Comparison of ENCODE assay signal across 9 mouse cellular contexts in the genomic region with DNA sequence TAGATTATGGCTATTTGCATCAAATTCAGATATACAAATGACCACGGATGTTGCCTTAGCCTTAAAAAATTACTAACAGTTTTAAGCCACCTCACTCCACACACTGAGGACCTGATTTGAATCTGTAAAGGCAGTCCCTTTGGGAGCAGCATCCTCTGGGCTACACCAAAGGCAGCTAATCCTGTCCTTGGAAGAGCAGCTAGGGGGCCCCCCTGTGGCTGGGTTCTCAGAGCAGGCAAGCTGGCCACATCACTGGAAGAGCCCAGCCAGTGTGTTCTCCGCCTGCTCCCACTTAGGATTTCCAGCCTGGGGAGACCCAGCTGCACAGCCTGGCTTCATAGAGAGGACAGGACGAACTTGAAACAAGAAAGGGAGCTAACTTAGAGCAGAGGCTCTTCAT. TPM values are rescaled to one million over a fixed set of nuclear protein-coding genes. Genes with fewer than 3 reads are reported as not detected.
DNase-seq lines count a peak whose midpoint lies in the region; ATAC-seq and TF ChIP-seq lines count a peak whose summit lies in the region.
"Had no signal": no experiment of that assay in that cellular context is flagged by ENCODE, and none has a peak within 500 bp of the region (broad histone marks: within the 10 kb centered on the region; RNA-seq: fewer than 3 reads in every experiment).

No protein-coding gene starts in this region.

- no peak for ATAC-seq in forebrain, embryonic 14.5 days
- no peak for ATAC-seq in forebrain, embryonic 12.5 days (ENCODE audit: low FRiP score)
- ATAC-seq in neural tube, embryonic 11.5 days (ENCODE audit: insufficient read depth, low FRiP score, low TSS enrichment) = no peak
- ATAC-seq in embryonic facial prominence, embryonic 11.5 days (replicated peaks; ENCODE audit: insufficient number of reproducible peaks, low FRiP score, low TSS enrichment, low read depth) = no peak
- ATAC-seq in liver, embryonic 14.5 days (ENCODE audit: insufficient read depth) = no peak

- peaks cover 87% of the 10 kb centered on the region for H3K36me3 ChIP-seq in forebrain, embryonic 14.5 days (ENCODE audit: control insufficient read depth, insufficient read depth, low read length)
- H3K36me3 ChIP-seq in forebrain, embryonic 12.5 days (replicated peaks) = peaks cover 88% of the 10 kb centered on the region
- H3K36me3 ChIP-seq in neural tube, embryonic 11.5 days (ENCODE audit: control insufficient read depth, insufficient read depth, low read length) = peaks cover 19% of the 10 kb centered on the region
- peaks cover 2% of the 10 kb centered on the region; the same call in 1 of the 2 replicates for H3K36me3 ChIP-seq in embryonic facial prominence, embryonic 11.5 days (replicated peaks; ENCODE audit: control insufficient read depth, insufficient read depth, low read depth, low read length)
- H3K36me3 ChIP-seq in liver, embryonic 14.5 days (replicated peaks; ENCODE audit: control insufficient read depth, insufficient read depth, low read depth) = peaks cover 33% of the 10 kb centered on the region

- no peaks in the 10 kb centered on the region for H3K9me3 ChIP-seq in forebrain, embryonic 14.5 days (replicated peaks; ENCODE audit: control insufficient read depth, low read length)
- H3K9me3 ChIP-seq in forebrain, embryonic 12.5 days = no peaks in the 10 kb centered on the region
- no peaks in the 10 kb centered on the region for H3K9me3 ChIP-seq in neural tube, embryonic 11.5 days (ENCODE audit: control insufficient read depth, low read length)
- no peaks in the 10 kb centered on the region for H3K9me3 ChIP-seq in embryonic facial prominence, embryonic 11.5 days (replicated peaks; ENCODE audit: control insufficient read depth, low read length)
- no peaks in the 10 kb centered on the region for H3K9me3 ChIP-seq in liver, embryonic 14.5 days (ENCODE audit: control insufficient read depth, low read length)

- H3K27me3 ChIP-seq in forebrain, embryonic 14.5 days (replicated peaks; ENCODE audit: control insufficient read depth, insufficient read depth, low read length) = no peaks in the 10 kb centered on the region
- H3K27me3 ChIP-seq in forebrain, embryonic 12.5 days = no peaks in the 10 kb centered on the region
- no peaks in the 10 kb centered on the region for H3K27me3 ChIP-seq in neural tube, embryonic 11.5 days (ENCODE audit: control insufficient read depth, insufficient read depth, low read length)
- H3K27me3 ChIP-seq in embryonic facial prominence, embryonic 11.5 days (ENCODE audit: control insufficient read depth, insufficient read depth, low read length) = no peaks in the 10 kb centered on the region
- H3K27me3 ChIP-seq in liver, embryonic 14.5 days (ENCODE audit: control insufficient read depth, insufficient read depth, low read length) = no peaks in the 10 kb centered on the region

- peak; percentile 61 for TF ChIP-seq CTCF in liver, embryonic 14.5 days (IDR thresholded peaks at IDR 0.05; ENCODE audit: low read depth)

- no peak overlapping the region; the same call in 1 of the 2 replicates for H3K9ac ChIP-seq in forebrain, embryonic 14.5 days (ENCODE audit: low read length)
- H3K9ac ChIP-seq in forebrain, embryonic 12.5 days = no peak overlapping the region
- H3K9ac ChIP-seq in neural tube, embryonic 11.5 days (ENCODE audit: low read length) = no peak overlapping the region
- H3K9ac ChIP-seq in embryonic facial prominence, embryonic 11.5 days (replicated peaks; ENCODE audit: low read length) = no peak overlapping the region
- H3K9ac ChIP-seq in liver, embryonic 14.5 days (replicated peaks) = no peak overlapping the region

- peak; percentile 43 for DNase-seq in forebrain, embryonic 14.5 days (ENCODE audit: low spot score)
- peak; percentile 52 for DNase-seq in neural tube, embryonic 11.5 days (ENCODE audit: low spot score)
- no peak for DNase-seq in neural tube, embryonic 10.5 days (ENCODE audit: extremely low spot score, low spot score)
- DNase-seq in embryonic facial prominence, embryonic 11.5 days (ENCODE audit: low spot score) = peak; percentile 26
- no peak for DNase-seq in liver, embryonic 14.5 days (ENCODE audit: low read depth in 3 of 3, low spot score in 3 of 3)
- peak; percentile 50 to 59 for DNase-seq in right cerebral cortex, postnatal 36 days (ENCODE audit: low spot score in 2 of 2)
- DNase-seq in yolk sac, embryonic 10.5 days (ENCODE audit: low spot score) = no peak

- H3K4me3 ChIP-seq in forebrain, embryonic 14.5 days (ENCODE audit: low read depth, low read length) = no peak overlapping the region
- no peak overlapping the region for H3K4me3 ChIP-seq in forebrain, embryonic 12.5 days (replicated peaks)
- no peak overlapping the region for H3K4me3 ChIP-seq in neural tube, embryonic 11.5 days (ENCODE audit: low read depth, low read length)
- H3K4me3 ChIP-seq in embryonic facial prominence, embryonic 11.5 days (ENCODE audit: low read depth, low read length) = no peak overlapping the region
- no peak overlapping the region for H3K4me3 ChIP-seq in liver, embryonic 14.5 days (ENCODE audit: insufficient read depth in 1 of 2, low read depth in 2 of 2, low read length in 2 of 2)

- 0 out of 2 replicates have a peak overlapping the region, but pooled peaks have one; percentile 21 for H3K27ac ChIP-seq in forebrain, embryonic 14.5 days (ENCODE audit: low read depth, low read length)
- H3K27ac ChIP-seq in forebrain, embryonic 12.5 days = no peak overlapping the region
- no peak overlapping the region for H3K27ac ChIP-seq in neural tube, embryonic 11.5 days (ENCODE audit: low read depth, low read length)
- no peak overlapping the region for H3K27ac ChIP-seq in embryonic facial prominence, embryonic 11.5 days (replicated peaks; ENCODE audit: low read depth, low read length)
- H3K27ac ChIP-seq in liver, embryonic 14.5 days = no peak overlapping the region

- H3K4me1 ChIP-seq in forebrain, embryonic 14.5 days (ENCODE audit: control insufficient read depth, insufficient read depth, low read length) = no peaks in the 10 kb centered on the region
- H3K4me1 ChIP-seq in forebrain, embryonic 12.5 days = peaks cover 14% of the 10 kb centered on the region
- no peaks in the 10 kb centered on the region for H3K4me1 ChIP-seq in neural tube, embryonic 11.5 days (ENCODE audit: control insufficient read depth, insufficient read depth, low read length)
- H3K4me1 ChIP-seq in embryonic facial prominence, embryonic 11.5 days (ENCODE audit: control insufficient read depth, insufficient read depth, low read length) = no peaks in the 10 kb centered on the region
- peaks cover 30 to 45% of the 10 kb centered on the region in 2 experiments for H3K4me1 ChIP-seq in liver, embryonic 14.5 days (replicated peaks; ENCODE audit: control insufficient read depth in 2 of 2, insufficient read depth in 2 of 2, low read length in 1 of 2)

- no peak for TF ChIP-seq EP300 in liver, embryonic 14.5 days (IDR thresholded peaks at IDR 0.05; ENCODE audit: low read depth)

- no peak overlapping the region for H3K4me2 ChIP-seq in forebrain, embryonic 14.5 days (ENCODE audit: low read length)
- H3K4me2 ChIP-seq in forebrain, embryonic 12.5 days = no peak overlapping the region
- H3K4me2 ChIP-seq in neural tube, embryonic 11.5 days (ENCODE audit: low read depth) = no peak overlapping the region
- H3K4me2 ChIP-seq in embryonic facial prominence, embryonic 11.5 days (ENCODE audit: low read depth, low read length) = no peak overlapping the region
- H3K4me2 ChIP-seq in liver, embryonic 14.5 days (ENCODE audit: low read depth) = no peak overlapping the region

- 31% methylated on average over 3 of the region's 3 CpGs for WGBS in forebrain, embryonic 14.5 days
- 35% methylated on average over 3 of the region's 3 CpGs for WGBS in forebrain, embryonic 12.5 days
- 46% methylated on average over 3 of the region's 3 CpGs for WGBS in neural tube, embryonic 11.5 days
- 44% methylated on average over 3 of the region's 3 CpGs for WGBS in embryonic facial prominence, embryonic 11.5 days
- WGBS in liver, embryonic 14.5 days (ENCODE audit: insufficient replicate concordance) = 55% methylated on average over 3 of the region's 3 CpGs

RNA-seq across cellular contexts. Expression of a gene that starts 18.3 kb away (rescaled TPM):
- 255 and 273 TPM in 2 replicates for polyA plus RNA-seq in forebrain, embryonic 14.5 days (2014; fragmentation: Nextera tagmentation; extraction: Ambion mirVana)
- 160 and 163 TPM in 2 replicates for polyA plus RNA-seq in forebrain, embryonic 12.5 days (2016; fragmentation: Nextera tagmentation; extraction: Ambion mirVana)
- 162 TPM in 2 replicates for polyA plus RNA-seq in neural tube, embryonic 11.5 days (2014; fragmentation: Nextera tagmentation; extraction: Ambion mirVana)
- polyA plus RNA-seq in embryonic facial prominence, embryonic 11.5 days (2014; fragmentation: Nextera tagmentation; extraction: Ambion mirVana) = 115 and 121 TPM in 2 replicates
- 15.5 and 17.5 TPM in 2 replicates for polyA plus RNA-seq in liver, embryonic 14.5 days (2012; rRNA removed)
- polyA plus RNA-seq in liver, embryonic 14.5 days (2014; fragmentation: Nextera tagmentation; extraction: Ambion mirVana) = 31.9 and 36.0 TPM in 2 replicates

RNA-seq across cellular contexts. Expression of a gene that starts 29.6 kb away (rescaled TPM):
- polyA plus RNA-seq in forebrain, embryonic 14.5 days (2014; fragmentation: Nextera tagmentation; extraction: Ambion mirVana) = 29.1 and 36.3 TPM in 2 replicates
- polyA plus RNA-seq in forebrain, embryonic 12.5 days (2016; fragmentation: Nextera tagmentation; extraction: Ambion mirVana) = 43.0 and 50.4 TPM in 2 replicates
- polyA plus RNA-seq in neural tube, embryonic 11.5 days (2014; fragmentation: Nextera tagmentation; extraction: Ambion mirVana) = 35.1 and 46.9 TPM in 2 replicates
- 33.9 and 37.7 TPM in 2 replicates for polyA plus RNA-seq in embryonic facial prominence, embryonic 11.5 days (2014; fragmentation: Nextera tagmentation; extraction: Ambion mirVana)
- 12.7 and 13.7 TPM in 2 replicates for polyA plus RNA-seq in liver, embryonic 14.5 days (2012; rRNA removed)
- 12.1 and 12.7 TPM in 2 replicates for polyA plus RNA-seq in liver, embryonic 14.5 days (2014; fragmentation: Nextera tagmentation; extraction: Ambion mirVana)

RNA-seq across cellular contexts. Expression of a gene that starts 30.5 kb away (rescaled TPM):
- 25.8 and 32.3 TPM in 2 replicates for polyA plus RNA-seq in forebrain, embryonic 14.5 days (2014; fragmentation: Nextera tagmentation; extraction: Ambion mirVana)
- polyA plus RNA-seq in forebrain, embryonic 12.5 days (2016; fragmentation: Nextera tagmentation; extraction: Ambion mirVana) = 60.4 and 61.1 TPM in 2 replicates
- 75.4 and 88.6 TPM in 2 replicates for polyA plus RNA-seq in neural tube, embryonic 11.5 days (2014; fragmentation: Nextera tagmentation; extraction: Ambion mirVana)
- 58.3 and 60.4 TPM in 2 replicates for polyA plus RNA-seq in embryonic facial prominence, embryonic 11.5 days (2014; fragmentation: Nextera tagmentation; extraction: Ambion mirVana)
- 29.9 and 38.6 TPM in 2 replicates for polyA plus RNA-seq in liver, embryonic 14.5 days (2012; rRNA removed)
- polyA plus RNA-seq in liver, embryonic 14.5 days (2014; fragmentation: Nextera tagmentation; extraction: Ambion mirVana) = 46.6 and 59.1 TPM in 2 replicates

RNA-seq across cellular contexts. Expression of a gene that starts 48.5 kb away (rescaled TPM):
- not detected in 2 replicates for polyA plus RNA-seq in forebrain, embryonic 14.5 days (2014; fragmentation: Nextera tagmentation; extraction: Ambion mirVana)
- not detected in 2 replicates for polyA plus RNA-seq in forebrain, embryonic 12.5 days (2016; fragmentation: Nextera tagmentation; extraction: Ambion mirVana)
- polyA plus RNA-seq in neural tube, embryonic 11.5 days (2014; fragmentation: Nextera tagmentation; extraction: Ambion mirVana) = not detected in 2 replicates
- not detected in 2 replicates for polyA plus RNA-seq in embryonic facial prominence, embryonic 11.5 days (2014; fragmentation: Nextera tagmentation; extraction: Ambion mirVana)
- not detected in 2 replicates for polyA plus RNA-seq in liver, embryonic 14.5 days (2012; rRNA removed)
- not detected in 2 replicates for polyA plus RNA-seq in liver, embryonic 14.5 days (2014; fragmentation: Nextera tagmentation; extraction: Ambion mirVana)
- polyA plus RNA-seq: liver, embryonic 16.5 days had no signal

RNA-seq across cellular contexts. Expression of a gene that starts 53.5 kb away (rescaled TPM):
- 1.8 and 2.4 TPM in 2 replicates for polyA plus RNA-seq in forebrain, embryonic 14.5 days (2014; fragmentation: Nextera tagmentation; extraction: Ambion mirVana)
- polyA plus RNA-seq in forebrain, embryonic 12.5 days (2016; fragmentation: Nextera tagmentation; extraction: Ambion mirVana) = 0.54 and 0.61 TPM in 2 replicates
- polyA plus RNA-seq in neural tube, embryonic 11.5 days (2014; fragmentation: Nextera tagmentation; extraction: Ambion mirVana) = 0.39 and 0.54 TPM in 2 replicates
- polyA plus RNA-seq in embryonic facial prominence, embryonic 11.5 days (2014; fragmentation: Nextera tagmentation; extraction: Ambion mirVana) = 0.14 and 0.29 TPM in 2 replicates
- not detected in 2 replicates for polyA plus RNA-seq in liver, embryonic 14.5 days (2012; rRNA removed)
- not detected in 2 replicates for polyA plus RNA-seq in liver, embryonic 14.5 days (2014; fragmentation: Nextera tagmentation; extraction: Ambion mirVana)

Comparison
In these comparisons a context has a peak if more than half of its experiments do, and no peak if none do; other contexts are left out.
1. DNase-seq: peak in forebrain, embryonic 14.5 days (single experiment), neural tube, embryonic 11.5 days (single experiment), embryonic facial prominence, embryonic 11.5 days (single experiment) and right cerebral cortex, postnatal 36 days (2 of 2); none in neural tube, embryonic 10.5 days (single experiment), liver, embryonic 14.5 days (0 of 3) and yolk sac, embryonic 10.5 days (single experiment).